Mouse (Mus musculus) erythroid progenitor cell, adult 5-6 weeks (primary cell): Measurements from ENCODE around the gene Ggcx. TPM values are rescaled to one million over a fixed set of nuclear protein-coding genes. Genes with fewer than 3 reads are reported as not detected.

Source experiments
- ATAC-seq: replicated peaks from 2 replicates; pipeline ENCODE4 v1.8.0; 2016; ENCODE audit warnings: moderate number of reproducible peaks, mild to moderate bottlenecking, moderate TSS enrichment, inconsistent platforms; ENCODE audit not compliant: poor library complexity, low FRiP score, severe bottlenecking
- total RNA-seq, 2 experiments: library from RNA; stranded (forward) in 1 of 2; stranded (reverse) in 1 of 2; fragments of 150-400 nt in 1 of 2; fragments of 186-747, 209-891 nt in 1 of 2; gene quantifications; 2 replicates each; pipeline versions ENCODE4 v1.2.3 to v1.2.4; 2015 to 2017; ENCODE audit warnings: low replicate concordance in 2 of 2

Gene Ggcx
- total RNA-seq (2015; ENCODE audit: low replicate concordance) (1.4 and 7.1 TPM in 2 replicates), total RNA-seq (2017; ENCODE audit: low replicate concordance) (2.6 and 5.9 TPM in 2 replicates)

- ATAC-seq: peak; percentile 95
Measured at GRCm38 (mm10) chr6:72414076-72414756, at the start of gene Ggcx. Gene Ggcx (plus strand): TSS chr6:72414308.

GRCm38 (mm10) chr6:72364985-72365384 lies 49.1 kb upstream of the Ggcx start:
- ATAC-seq: no peak

DNA sequence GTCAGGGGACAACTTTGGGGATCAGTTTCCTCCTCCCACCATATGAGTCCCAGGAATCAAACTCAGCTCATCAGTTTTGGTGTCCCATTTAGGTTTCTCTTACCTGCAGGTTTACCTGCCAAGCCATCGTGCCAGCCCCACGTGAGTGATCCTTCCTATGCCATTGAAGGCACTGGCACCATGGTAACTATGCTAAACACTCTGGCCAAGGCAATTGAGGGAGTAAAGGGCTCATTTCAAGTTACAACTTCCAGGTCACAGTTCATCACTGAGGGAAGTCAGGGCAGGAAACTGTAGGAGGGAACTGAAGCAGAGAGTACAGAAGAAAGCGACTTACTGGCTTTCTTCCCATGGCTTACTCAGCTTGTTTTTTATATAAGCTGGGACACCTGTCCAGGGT lies 47.8 kb upstream of the Ggcx start:
- ATAC-seq: no peak

DNA sequence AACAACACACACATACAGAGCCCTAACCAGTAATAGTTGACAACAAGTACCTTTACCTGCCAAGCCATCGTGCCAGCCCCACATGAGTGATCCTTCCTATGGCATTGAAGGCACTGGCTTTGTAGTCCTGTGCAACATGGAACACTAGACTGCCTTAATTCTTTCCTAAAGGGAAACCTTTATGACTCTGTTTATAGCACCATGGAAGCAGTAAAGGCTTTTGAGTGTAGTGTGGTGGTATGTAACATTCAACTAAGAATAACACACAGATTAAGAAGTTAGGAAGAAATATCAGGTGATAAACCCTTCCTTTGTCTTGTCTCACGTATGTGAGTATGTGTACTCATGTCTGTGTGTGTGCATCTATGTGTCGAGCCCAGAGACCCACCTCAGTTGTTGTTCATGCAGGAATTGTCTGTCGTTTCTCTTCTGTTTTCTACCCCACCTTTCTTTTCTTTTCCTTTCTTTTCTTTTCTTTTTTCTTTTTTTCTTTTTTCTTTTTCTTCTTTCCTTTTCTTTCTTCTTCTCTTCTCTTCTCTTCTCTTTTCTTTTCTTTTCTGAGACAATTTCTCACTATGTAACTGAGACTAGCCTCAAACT lies 47.2 kb upstream of the Ggcx start, which contains the start of gene Rnf181:
Rnf181 (minus strand) TSS at position 113 of the 600 bp plus-strand sequence.
- ATAC-seq: no peak

DNA sequence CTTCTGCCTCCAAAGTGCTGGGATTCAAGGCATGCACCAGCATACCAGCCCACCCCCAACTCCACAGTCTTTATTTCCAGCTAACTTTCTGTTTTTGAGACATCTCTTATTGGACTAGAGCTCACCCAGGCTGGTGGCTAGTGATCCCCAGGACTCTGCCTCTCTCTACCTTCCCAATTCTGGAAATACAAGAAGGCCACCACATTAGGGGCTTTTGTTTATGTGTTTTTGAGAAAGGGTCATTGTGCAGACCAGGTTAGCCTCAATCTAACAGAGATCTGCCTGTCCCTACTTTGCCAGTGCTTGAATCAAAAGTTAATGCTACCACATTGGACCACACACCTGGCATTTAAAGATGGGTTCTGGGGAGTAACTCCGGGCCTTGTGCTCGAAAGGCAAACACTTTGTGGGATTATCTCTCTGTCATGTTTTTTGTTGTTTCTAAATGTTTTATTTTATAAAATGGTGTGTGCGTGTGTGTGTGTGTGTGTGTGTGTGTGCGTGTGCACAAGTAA lies 46.6 kb upstream of the Ggcx start:
- ATAC-seq: no peak

GRCm38 (mm10) chr6:72369557-72369956 lies 44.6 kb upstream of the Ggcx start:
- ATAC-seq: 0 out of 2 replicates have a peak, but pooled peaks have one; percentile 32

DNA sequence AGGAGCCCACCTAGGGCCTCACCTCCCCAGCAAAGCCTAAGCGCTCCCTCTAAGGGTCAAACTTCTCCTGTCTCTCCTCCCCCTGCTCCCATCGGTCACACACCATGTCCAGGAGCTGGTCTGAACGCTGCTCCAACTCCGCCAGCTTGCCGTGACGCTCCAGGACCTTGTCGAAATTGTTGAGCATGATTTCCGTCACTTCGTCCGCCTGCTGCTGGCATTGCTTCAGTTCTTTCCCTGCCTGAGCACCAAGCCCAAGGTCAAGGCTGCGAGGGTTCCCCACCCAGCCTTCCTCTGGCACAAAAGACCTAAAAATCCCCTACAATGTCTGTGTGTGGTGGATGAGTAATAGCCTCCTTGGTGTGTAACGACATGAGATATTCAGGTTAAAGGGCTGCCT lies 44.0 kb upstream of the Ggcx start:
- no peak for ATAC-seq

GRCm38 (mm10) chr6:72371147-72371546 lies 43.0 kb upstream of the Ggcx start:
- no peak for ATAC-seq

DNA sequence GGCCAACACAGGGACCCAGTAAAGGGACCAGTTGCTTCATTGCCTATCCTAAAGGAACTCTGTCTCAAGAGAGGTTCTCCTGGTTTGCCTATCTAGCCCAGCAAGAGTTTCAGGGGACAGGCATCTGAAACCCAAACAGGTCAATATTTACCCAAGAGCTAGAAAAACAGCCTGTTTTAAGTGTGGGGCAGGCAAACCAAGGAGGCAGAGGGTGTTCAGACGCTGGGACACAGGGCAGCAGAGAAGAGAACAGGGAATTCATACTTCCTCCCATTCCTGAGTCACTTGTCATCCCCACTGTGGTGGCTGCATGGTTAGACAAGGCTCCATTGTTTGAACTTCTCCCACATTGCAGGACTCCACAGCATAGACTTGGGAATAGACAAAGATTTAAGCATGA lies 42.5 kb upstream of the Ggcx start:
- ATAC-seq: no peak

DNA sequence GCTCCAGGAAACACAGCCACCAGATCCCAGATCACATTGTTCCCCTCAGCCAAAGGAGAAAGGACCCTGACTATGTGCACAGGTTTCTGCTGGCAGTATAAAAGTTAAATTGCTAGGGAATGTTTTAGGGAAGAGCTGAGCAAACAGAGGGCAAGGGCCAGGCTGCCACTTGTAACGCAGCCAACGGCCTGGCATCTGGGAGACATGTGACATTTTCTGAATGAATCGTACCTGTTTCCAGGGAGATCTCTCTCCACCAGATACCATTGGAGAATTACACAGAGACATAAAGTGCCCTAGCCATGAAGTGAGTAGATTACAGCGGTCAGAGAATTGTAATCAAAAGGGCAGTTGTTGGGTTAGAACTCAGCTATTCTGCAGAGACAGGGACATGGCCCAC lies 40.9 kb upstream of the Ggcx start:
- no peak for ATAC-seq

GRCm38 (mm10) chr6:72374206-72374605 lies 39.9 kb upstream of the Ggcx start:
- no peak for ATAC-seq

DNA sequence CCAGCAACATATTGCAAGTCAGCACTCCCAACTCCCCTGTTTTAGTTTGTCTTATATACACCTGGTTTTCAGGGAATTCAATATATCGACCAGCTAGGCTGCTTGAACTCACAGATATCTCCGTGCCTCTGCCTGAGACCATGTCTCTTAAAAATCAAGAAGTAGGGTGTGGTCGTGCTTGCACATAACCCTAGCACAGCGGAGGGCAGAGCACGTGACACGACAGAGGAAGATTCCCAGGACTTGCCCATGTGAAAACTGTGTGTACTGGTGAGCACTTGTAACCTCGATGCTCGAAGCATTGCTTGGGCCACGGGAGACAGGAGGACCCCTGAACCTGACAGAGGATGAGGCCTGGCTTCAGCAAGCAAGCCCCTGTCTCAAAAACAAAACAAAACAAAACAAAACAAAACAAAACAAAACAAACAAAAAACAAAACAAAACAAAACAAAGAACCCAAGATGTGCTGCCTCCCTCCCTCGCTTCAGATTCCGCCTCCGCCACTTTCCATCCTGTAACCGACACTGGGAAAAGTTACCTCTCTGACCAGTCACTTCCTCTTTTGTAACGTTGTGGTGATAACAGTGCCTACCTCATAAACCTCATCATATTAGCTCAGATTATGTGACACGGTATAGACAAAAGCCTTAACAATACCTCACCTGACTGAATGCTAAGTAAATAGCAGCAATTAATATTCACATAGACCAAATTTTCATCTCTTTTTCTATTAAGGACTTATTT lies 39.1 kb upstream of the Ggcx start:
- ATAC-seq: peak; percentile 73

- no peak for ATAC-seq
Measured at GRCm38 (mm10) chr6:72378510-72379234, 35.4 kb upstream of the Ggcx start.

- ATAC-seq: peak; percentile 45
Measured at GRCm38 (mm10) chr6:72379377-72380130, 34.6 kb upstream of the Ggcx start.

GRCm38 (mm10) chr6:72380131-72380770 lies 33.9 kb upstream of the Ggcx start, which contains the start of gene Vamp5:
Gene Vamp5 (minus strand): TSS chr6:72380468.
- peak; percentile 80 for ATAC-seq

- no peak for ATAC-seq
Measured at GRCm38 (mm10) chr6:72382494-72382893, 31.6 kb upstream of the Ggcx start.

DNA sequence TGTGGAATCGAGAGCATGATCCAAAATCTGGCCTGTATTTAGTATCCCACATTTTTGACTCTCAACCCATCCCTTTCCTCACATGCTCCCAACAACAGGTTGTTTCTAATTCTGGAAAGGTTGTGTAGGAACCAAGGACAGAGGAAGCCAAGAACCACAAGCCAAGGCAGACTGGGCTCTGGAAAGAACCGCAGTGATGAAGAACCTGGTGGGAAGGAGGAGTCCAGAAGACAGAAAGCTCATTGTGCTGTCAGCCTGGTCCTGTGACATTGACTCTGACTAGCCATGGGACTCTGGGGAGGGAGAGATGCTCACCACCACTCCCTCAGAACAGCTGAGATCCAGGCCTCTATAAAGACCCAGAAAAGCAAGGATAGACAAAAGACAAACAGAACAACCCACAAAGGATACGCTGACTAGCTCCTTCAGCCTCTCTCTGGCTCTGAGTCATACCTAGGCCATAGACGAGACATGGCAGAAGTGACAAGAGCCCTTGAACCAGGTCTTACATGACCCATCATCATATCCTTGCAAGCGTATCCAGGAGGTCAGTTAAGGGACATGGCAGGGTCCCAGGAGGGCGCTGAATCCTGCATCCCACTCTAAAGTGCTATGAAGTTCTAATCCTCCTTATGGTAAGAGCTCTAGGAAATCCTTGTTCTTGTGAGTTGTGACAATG lies 30.8 kb upstream of the Ggcx start:
- no peak for ATAC-seq

DNA sequence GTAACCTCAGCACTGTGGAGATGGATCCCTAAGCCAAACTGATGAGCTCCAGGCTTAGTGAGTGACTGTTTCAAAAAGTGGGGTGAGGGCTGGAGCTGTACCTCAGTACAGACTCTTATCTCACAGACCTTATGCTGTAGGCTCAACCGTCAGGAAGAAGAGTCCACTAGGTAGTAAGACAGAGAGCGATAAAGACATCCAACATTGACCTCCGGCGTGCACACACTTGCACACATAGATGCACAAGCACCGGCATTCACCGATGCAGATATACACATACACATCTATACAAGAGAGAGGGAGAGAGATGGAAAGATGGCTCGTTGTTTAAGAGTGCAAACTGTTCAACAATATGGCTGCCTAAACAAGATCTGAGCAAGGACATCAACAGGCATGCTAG lies 30.2 kb upstream of the Ggcx start:
- peak; percentile 69 for ATAC-seq
